Mouse (Mus musculus): Measurements from ENCODE around the gene Vmn1r132.
"Not testable (repeated sequence)": the region's sequence is repeated elsewhere in the genome, so short reads cannot be mapped to it uniquely, and the experiment has no call there.

Vmn1r132 gene

DNA sequence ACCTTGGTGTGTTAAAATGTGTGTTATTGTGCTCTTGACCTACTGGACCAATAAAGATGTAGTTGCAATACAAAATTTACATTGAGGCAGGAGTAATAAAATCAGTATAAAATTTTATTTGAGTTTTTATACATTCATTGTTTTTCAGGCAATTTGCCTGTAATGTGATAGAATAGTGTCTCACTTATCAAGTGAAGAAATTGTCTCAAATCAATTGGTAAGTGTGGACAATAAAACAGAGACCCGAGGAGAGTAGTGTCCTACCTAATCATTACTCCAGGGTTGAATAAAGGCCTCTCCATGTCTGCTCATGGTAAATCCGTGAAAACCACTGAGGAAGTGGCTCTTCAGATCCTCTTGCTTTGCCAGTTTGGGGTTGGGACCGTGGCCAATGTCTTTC is at the start of gene Vmn1r132:
TSS of gene Vmn1r132 (plus strand) at position 301 of the 400 bp plus-strand sequence.
- DNase-seq = not testable (repeated sequence)
